Mouse (Mus musculus) embryonic fibroblast, embryonic 13.5 days (primary cell): Measurements from ENCODE around the gene Bmpr1a. TPM values are rescaled to one million over a fixed set of nuclear protein-coding genes. Genes with fewer than 3 reads are reported as not detected.

ENCODE experiments used
- H3K27ac ChIP-seq: 2 replicates; pipeline ENCODE4 v1.5.1; 2012; ENCODE audit warnings: low read length, control low read depth, inconsistent platforms; ENCODE audit not compliant: insufficient read depth
- H3K4me1 ChIP-seq: 2 replicates; pipeline ENCODE4 v1.6.1; 2011; ENCODE audit warnings: low read length; ENCODE audit not compliant: control insufficient read depth, insufficient read depth
- H3K4me3 ChIP-seq: 2 replicates; pipeline ENCODE4 v1.5.1; 2011; ENCODE audit warnings: mild to moderate bottlenecking, control low read depth, low read length; ENCODE audit not compliant: insufficient read depth
- CTCF ChIP-seq: IDR thresholded peaks from 2 replicates; pipeline ENCODE4 v1.5.1; 2011; ENCODE audit warnings: mild to moderate bottlenecking, control low read depth, low read length, moderate library complexity, borderline replicate concordance; ENCODE audit not compliant: insufficient read depth
- POLR2A ChIP-seq: IDR thresholded peaks from 2 replicates; pipeline ENCODE4 v1.6.1; 2011; ENCODE audit warnings: low read depth, mild to moderate bottlenecking, control low read depth, low read length, moderate library complexity
- polyA plus RNA-seq: library from polyadenylated mRNA; stranded (reverse); fragments of >200 nt; gene quantifications from 2 replicates; pipeline ENCODE4 v1.2.4, GENCODE M21; 2011; ENCODE audit warnings: low read depth; ENCODE audit not compliant: missing spikeins, insufficient read length

The Bmpr1a gene
- polyA plus RNA-seq, 1 experiment: 146 TPM

DNA sequence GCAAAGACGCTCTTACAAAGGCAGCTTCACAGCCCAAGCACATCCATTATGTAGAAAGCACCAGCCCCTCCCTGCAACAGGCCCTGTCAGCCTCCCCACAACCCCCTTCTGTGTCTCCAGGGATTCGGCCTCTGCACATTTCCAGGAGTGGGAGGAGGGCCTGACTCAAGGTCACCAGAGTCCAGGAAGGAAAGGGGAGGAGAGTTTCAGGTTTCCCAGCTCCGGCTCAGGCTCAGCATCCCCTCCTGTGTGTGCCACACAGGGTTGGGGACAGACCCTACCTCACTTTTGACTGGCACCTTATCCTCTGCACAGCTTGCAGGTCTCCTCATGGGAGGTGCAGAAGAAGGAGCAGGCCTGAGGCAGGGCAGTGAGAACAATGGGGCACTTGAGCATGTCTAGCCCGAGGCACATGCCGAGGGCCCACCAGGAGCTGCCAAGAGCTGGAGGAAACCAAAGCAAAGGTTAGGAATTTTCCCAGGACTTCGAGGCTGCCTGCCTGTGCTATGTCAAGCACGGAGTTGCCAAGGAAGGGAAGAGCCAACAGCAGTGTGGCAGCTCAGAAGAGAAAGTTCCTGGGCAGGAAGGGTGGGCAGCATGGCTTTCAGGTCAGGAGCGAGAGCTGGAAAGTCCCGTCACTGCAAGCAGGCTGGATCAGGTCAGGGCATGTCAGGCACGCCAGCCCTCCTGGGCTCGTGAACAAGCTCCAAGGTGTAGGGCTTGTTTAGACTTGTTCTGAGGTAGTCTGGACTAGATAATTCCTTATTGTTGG is 124.4 kb downstream of the Bmpr1a start:
- TF ChIP-seq CTCF (no peak), POLR2A (no peak)
- Histone ChIP-seq H3K27ac (peak overlapping the region; percentile 16), H3K4me1 (peaks cover 3% of the 10 kb centered on the region; the same call in 1 of the 2 replicates), H3K4me3 (no peak overlapping the region)

DNA sequence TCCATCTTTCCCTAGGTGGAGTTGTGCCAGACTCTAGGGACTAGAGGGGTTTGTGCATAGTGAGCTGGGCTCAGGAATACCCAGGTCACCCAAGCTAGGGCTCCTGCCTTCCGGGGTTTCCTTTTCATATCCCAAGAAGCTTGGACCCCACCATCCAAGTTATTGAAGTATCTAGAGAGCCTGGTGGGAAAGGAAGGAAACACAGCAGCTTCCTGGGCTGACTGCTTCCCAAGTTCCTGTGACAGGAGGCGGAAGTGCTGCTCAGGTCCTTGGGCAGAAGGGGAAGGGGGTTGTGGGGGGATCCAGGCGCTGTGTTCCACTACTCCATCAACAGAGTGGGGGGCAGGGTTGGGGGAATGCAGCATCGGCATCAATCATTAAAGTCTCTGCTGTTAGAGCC is 126.0 kb downstream of the Bmpr1a start:
- Histone ChIP-seq H3K27ac (no peak overlapping the region), H3K4me3 (no peak overlapping the region), H3K4me1 (peaks cover 3% of the 10 kb centered on the region; the same call in 1 of the 2 replicates)
- no peak for TF ChIP-seq CTCF

DNA sequence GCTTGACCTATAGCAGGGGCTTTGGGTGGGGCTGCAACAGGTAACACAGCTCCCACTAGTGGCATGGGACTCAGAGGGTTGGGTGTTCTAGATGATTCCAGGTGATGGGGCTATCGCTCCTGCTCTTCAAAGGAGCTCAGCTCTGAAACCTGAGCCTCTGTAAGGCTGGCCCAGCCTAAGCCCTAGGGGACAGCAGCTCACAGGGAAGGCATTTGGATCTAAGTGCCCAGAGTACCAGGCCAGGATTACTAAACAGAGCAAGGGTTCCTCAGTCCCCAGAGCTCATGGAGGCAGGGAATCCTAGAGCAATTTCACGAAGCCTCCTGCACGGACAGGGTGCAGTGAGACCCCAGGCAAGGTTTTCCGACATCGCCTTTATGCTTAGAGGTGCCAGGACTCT is 127.2 kb downstream of the Bmpr1a start:
- no peak overlapping the region for H3K4me3 ChIP-seq
- no peak for TF ChIP-seq CTCF
- no peak for TF ChIP-seq POLR2A
- H3K4me1 ChIP-seq: peaks cover 3% of the 10 kb centered on the region; the same call in 1 of the 2 replicates
- H3K27ac ChIP-seq: no peak overlapping the region

DNA sequence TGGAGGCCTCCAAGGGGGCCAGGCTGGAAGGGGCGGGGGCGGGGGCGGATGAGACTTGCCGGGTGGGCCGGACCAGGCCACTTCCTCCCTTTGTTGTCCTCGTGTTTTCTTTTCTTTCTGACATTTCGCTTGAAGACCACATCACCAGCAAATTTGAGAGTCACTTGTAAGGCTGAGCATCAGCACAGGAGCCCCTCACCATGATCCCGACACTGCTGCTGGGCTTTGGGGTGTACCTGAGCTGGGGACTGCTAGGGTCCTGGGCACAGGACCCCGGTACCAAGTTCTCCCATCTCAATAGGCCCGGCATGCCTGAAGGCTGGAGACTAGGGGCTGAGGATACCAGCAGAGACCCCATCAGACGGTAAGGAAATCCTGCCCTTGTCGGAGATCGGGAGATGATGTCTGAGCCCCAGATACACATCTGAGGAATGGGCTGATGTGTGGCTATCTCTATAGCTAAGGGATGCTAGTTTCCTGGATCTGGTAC is 127.7 kb downstream of the Bmpr1a start, which contains the start of gene Mmrn2:
Gene Mmrn2, plus strand, starts transcription at position 51 of the 490 bp plus-strand sequence.
- H3K4me1 ChIP-seq: peaks cover 3% of the 10 kb centered on the region; the same call in 1 of the 2 replicates
- TF ChIP-seq CTCF: no peak
- no peak for TF ChIP-seq POLR2A
- H3K27ac ChIP-seq: no peak within 1 kb of the TSS
- no peak within 1 kb of the TSS for H3K4me3 ChIP-seq

DNA sequence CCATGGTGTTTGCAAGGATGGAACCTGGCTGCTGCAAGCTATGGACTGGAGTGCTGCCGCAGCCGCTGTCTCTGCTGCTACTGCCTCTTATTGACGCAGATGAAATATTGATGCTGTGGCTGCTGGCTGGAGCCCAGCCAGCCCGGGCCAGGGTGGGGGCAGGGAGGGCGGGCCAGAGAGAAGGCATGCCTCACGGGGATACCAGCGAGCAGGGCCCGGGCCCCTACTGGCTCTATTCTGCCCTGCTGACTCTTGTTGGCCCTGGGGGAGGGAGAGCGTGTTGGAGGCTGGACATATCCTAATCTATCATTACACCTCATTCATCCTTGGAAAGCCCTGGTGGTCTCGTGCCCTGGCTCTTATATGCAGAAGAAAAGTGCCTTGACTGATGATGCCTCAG is 128.6 kb downstream of the Bmpr1a start, which contains the start of gene Sncg:
Gene Sncg, minus strand, starts transcription at position 213 of the 400 bp plus-strand sequence.
- Histone ChIP-seq H3K4me1 (peaks cover 3% of the 10 kb centered on the region; the same call in 1 of the 2 replicates), H3K4me3 (no peak within 1 kb of the TSS), H3K27ac (no peak within 1 kb of the TSS)
- TF ChIP-seq CTCF (no peak), POLR2A (no peak)

DNA sequence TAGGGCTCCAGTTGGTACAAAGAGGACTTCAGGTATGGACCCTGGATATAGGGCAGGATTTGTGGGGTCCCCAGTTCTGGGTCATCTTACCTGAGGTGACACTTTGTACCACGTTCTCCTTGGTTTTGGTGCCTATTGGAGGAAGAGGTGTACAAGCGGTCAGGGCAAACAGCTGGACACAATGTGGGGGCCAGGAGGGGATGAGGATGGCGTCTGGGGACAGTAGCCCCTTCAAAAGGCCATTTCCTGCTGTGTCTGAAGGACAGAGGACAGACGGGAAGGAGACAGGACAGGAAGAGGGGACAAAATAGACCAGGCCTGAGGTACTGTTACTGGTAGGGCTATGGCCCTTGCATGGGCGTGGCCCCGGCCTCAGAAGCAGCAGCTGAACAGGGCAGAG is 129.6 kb downstream of the Bmpr1a start:
- Histone ChIP-seq H3K27ac (no peak overlapping the region), H3K4me3 (no peak overlapping the region), H3K4me1 (peaks cover under 1% of the 10 kb centered on the region; the same call in 1 of the 2 replicates)
- no peak for TF ChIP-seq POLR2A
- TF ChIP-seq CTCF: no peak

DNA sequence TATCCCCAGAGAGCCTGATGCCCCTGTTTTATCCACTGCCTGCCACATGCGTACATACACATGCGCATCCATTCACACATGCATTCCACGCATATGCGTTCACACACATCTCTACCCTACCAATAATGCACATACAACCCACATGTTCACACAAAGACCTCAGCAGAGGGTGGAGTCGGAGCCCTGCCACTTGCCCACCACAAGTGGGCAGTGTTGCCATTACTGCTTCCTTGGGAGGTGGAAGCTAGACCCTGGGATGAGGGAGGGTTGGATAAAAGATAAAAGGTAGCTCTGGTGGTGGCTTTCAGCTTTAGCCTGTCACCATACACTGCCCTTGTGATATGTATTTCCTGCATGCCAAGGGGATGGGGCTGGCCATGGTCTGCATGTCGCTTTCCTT is 130.5 kb downstream of the Bmpr1a start:
- TF ChIP-seq CTCF (peak; percentile 43; the same call in 1 of the 2 replicates), POLR2A (no peak)
- H3K4me3 ChIP-seq: no peak overlapping the region
- H3K4me1 ChIP-seq: no peaks in the 10 kb centered on the region
- no peak overlapping the region for H3K27ac ChIP-seq

DNA sequence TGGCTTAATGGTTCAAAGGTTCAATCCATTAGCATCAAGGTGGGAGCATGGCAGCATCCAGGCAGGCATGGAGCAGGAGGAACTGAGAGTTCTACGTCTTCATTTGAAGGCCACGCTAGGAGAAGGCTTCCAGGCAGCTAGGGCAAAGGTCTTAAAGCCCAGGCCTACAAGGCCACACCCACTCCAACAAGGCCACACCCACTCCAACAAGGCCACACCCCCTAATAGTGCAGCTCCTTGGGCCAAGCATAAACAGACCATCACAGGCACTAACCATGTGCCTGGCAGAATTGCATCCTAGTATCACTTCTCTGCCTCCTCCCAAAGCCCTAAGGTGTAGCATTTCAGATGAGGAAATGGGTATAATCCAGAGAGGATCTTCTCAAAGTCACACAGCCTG is 131.4 kb downstream of the Bmpr1a start:
- TF ChIP-seq CTCF (no peak), POLR2A (no peak)
- Histone ChIP-seq H3K4me3 (no peak overlapping the region), H3K4me1 (no peaks in the 10 kb centered on the region), H3K27ac (no peak overlapping the region)

DNA sequence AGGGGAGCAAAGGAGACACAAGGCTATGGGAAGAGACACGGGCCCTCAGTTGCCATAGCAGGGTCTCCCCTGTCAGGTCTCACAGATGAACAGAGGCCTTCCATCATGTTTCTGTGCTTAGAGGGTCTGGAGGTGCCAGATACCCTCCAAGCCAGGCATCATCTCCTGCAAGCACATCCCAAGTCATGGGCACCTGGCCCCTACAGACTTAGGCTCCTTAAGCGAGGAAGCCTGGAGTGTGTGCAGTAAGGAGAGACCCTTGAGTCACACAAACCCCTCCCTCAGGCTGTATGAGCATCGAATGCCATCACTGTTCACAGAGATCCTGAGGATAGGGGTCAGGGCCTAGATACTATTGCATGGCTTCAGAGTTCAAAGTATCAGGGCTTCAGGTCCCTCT is 132.2 kb downstream of the Bmpr1a start:
- Histone ChIP-seq H3K4me3 (no peak overlapping the region), H3K4me1 (no peaks in the 10 kb centered on the region), H3K27ac (no peak overlapping the region)
- TF ChIP-seq POLR2A (no peak), CTCF (no peak)

DNA sequence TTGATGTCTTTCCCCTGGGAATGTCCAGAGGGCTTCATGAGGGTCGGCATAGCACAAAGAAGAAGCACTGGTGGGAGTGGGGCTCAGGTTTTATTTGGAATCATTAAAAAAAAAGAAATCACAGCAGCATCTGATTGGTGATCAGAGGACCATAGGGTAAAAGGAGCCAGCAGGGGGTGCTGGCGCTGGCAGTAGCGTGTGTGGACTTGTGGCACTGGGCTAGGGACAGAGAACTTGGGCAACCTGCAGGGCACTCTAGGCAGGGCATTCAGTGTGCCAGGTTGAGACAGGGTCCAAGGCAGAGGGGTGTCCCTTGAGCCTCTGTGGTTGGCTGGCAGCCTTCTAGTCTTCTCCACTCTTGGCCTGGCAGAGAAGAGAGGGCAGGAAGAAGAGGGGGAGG is 132.9 kb downstream of the Bmpr1a start:
- Histone ChIP-seq H3K4me1 (no peaks in the 10 kb centered on the region), H3K4me3 (no peak overlapping the region)
- TF ChIP-seq POLR2A (no peak), CTCF (no peak)

More for the DNA sequence above, 132.9 kb downstream of the Bmpr1a start:
- no peak overlapping the region for H3K27ac ChIP-seq
